Mouse (Mus musculus) limb, embryonic 12.5 days (tissue): ENCODE measurements at regions not wholly inside any gene's neighbourhood (a gene's known extent, or its start where the extent isn't known, plus 50 kb on each side); places are given as distances from the start of the nearest gene placed in this dataset.
A peak's percentile ranks its signal among the peaks of the same experiment; 100 is the strongest.

ENCODE experiments used
- ATAC-seq: fragments of 200-750 bp; cut with Nextera tagmentation; 2 replicates; pipeline ENCODE4 v1.8.0; 2017; ENCODE audit warnings: low read depth, moderate TSS enrichment; ENCODE audit not compliant: insufficient number of reproducible peaks, insufficient read depth, low FRiP score, low TSS enrichment
- H3K27ac ChIP-seq: fragments of 300-500 bp; sonication (generic); 2 replicates; pipeline ENCODE4 v1.5.1; 2016; ENCODE audit warnings: mild to moderate bottlenecking, moderate library complexity
- H3K27me3 ChIP-seq: fragments of 300-500 bp; sonication (generic); 2 replicates; pipeline ENCODE4 v1.6.1; 2016; ENCODE audit warnings: mild to moderate bottlenecking, moderate library complexity
- H3K36me3 ChIP-seq: fragments of 300-500 bp; sonication (generic); 2 replicates; pipeline ENCODE4 v1.6.1; 2016; ENCODE audit warnings: mild to moderate bottlenecking, moderate library complexity
- H3K4me1 ChIP-seq: fragments of 300-500 bp; sonication (generic); replicated peaks from 2 replicates; pipeline ENCODE4 v1.6.1; 2016
- H3K4me2 ChIP-seq: fragments of 300-500 bp; sonication (generic); 2 replicates; pipeline ENCODE4 v1.6.1; 2016; ENCODE audit warnings: mild to moderate bottlenecking, moderate library complexity
- H3K4me3 ChIP-seq: fragments of 300-500 bp; sonication (generic); replicated peaks from 2 replicates; pipeline ENCODE4 v1.5.1; 2016; ENCODE audit warnings: mild to moderate bottlenecking
- H3K9ac ChIP-seq: fragments of 300-500 bp; sonication (generic); replicated peaks from 2 replicates; pipeline ENCODE4 v1.6.1; 2016; ENCODE audit warnings: mild to moderate bottlenecking, moderate library complexity
- H3K9me3 ChIP-seq: fragments of 300-500 bp; sonication (generic); 2 replicates; pipeline ENCODE4 v1.6.1; 2016; ENCODE audit warnings: mild to moderate bottlenecking, moderate library complexity
- WGBS: fragments of 180-500 bp; shearing (Covaris S2); methylation state at CpG from one replicate; pipeline ENCODE4 v1.1.7; 2016; 5-methylcytosine and 5-hydroxymethylcytosine counted together

- Histone ChIP-seq H3K27me3 (no peaks in the 10 kb centered on the region), H3K4me1 (0 out of 2 replicates have a peak, but pooled peaks cover 8% of the 10 kb centered on the region), H3K4me3 (no peak overlapping the region), H3K36me3 (no peaks in the 10 kb centered on the region), H3K27ac (no peak overlapping the region), H3K4me2 (no peak overlapping the region), H3K9me3 (no peaks in the 10 kb centered on the region), H3K9ac (no peak overlapping the region)
- WGBS = 90% methylated on average over 11 of the region's 11 CpGs
- no peak for ATAC-seq
Observed at GRCm38 (mm10) chr10:99561166-99561818, 198.2 kb downstream of the Csl start.

- no peak overlapping the region for H3K27ac ChIP-seq
- H3K4me2 ChIP-seq = no peak overlapping the region
- no peaks in the 10 kb centered on the region for H3K36me3 ChIP-seq
- no peaks in the 10 kb centered on the region; the same call in 1 of the 2 replicates for H3K4me1 ChIP-seq
- no peak for ATAC-seq
- H3K9ac ChIP-seq = no peak overlapping the region
- no peaks in the 10 kb centered on the region for H3K27me3 ChIP-seq
- H3K4me3 ChIP-seq = no peak overlapping the region
- WGBS = 89% methylated on average over 4 of the region's 4 CpGs
- no peaks in the 10 kb centered on the region for H3K9me3 ChIP-seq
Observed at GRCm38 (mm10) chr10:99564605-99565004, 194.9 kb downstream of the Csl start.

GRCm38 (mm10) chr10:99568424-99568823 lies 191.0 kb downstream of the Csl start:
- no peak for ATAC-seq
- WGBS = 90% methylated on average over 5 of the region's 5 CpGs
- no peaks in the 10 kb centered on the region for H3K27me3 ChIP-seq

GRCm38 (mm10) chr10:99570190-99570589 lies 189.3 kb downstream of the Csl start:
- WGBS = 1% methylated on average over 2 of the region's 2 CpGs
- H3K27ac ChIP-seq = no peak overlapping the region
- no peak for ATAC-seq

More at GRCm38 (mm10) chr10:99568424-99568823, 191.0 kb downstream of the Csl start:
- Histone ChIP-seq H3K4me3 (no peak overlapping the region), H3K27ac (no peak overlapping the region), H3K36me3 (no peaks in the 10 kb centered on the region), H3K9ac (no peak overlapping the region), H3K4me1 (peaks cover 15% of the 10 kb centered on the region), H3K4me2 (no peak overlapping the region), H3K9me3 (no peaks in the 10 kb centered on the region)

GRCm38 (mm10) chr10:99573997-99574396 lies 185.5 kb downstream of the Csl start:
- 65% methylated on average over 14 of the region's 14 CpGs for WGBS
- no peaks in the 10 kb centered on the region for H3K36me3 ChIP-seq

More at GRCm38 (mm10) chr10:99570190-99570589, 189.3 kb downstream of the Csl start:
- H3K4me2 ChIP-seq = no peak overlapping the region
- H3K9ac ChIP-seq = no peak overlapping the region
- H3K9me3 ChIP-seq = no peaks in the 10 kb centered on the region
- H3K36me3 ChIP-seq = no peaks in the 10 kb centered on the region
- H3K4me1 ChIP-seq = peaks cover 15% of the 10 kb centered on the region
- H3K4me3 ChIP-seq = no peak overlapping the region
- H3K27me3 ChIP-seq = no peaks in the 10 kb centered on the region

GRCm38 (mm10) chr10:99575294-99575693 lies 184.2 kb downstream of the Csl start:
- H3K27me3 ChIP-seq = no peaks in the 10 kb centered on the region
- no peak overlapping the region for H3K4me2 ChIP-seq
- ATAC-seq = no peak
- no peak overlapping the region for H3K27ac ChIP-seq
- H3K36me3 ChIP-seq = no peaks in the 10 kb centered on the region
- H3K9me3 ChIP-seq = no peaks in the 10 kb centered on the region
- 81% methylated on average over 7 of the region's 7 CpGs for WGBS
- no peak overlapping the region for H3K4me3 ChIP-seq
- H3K4me1 ChIP-seq = peaks cover 14% of the 10 kb centered on the region
- H3K9ac ChIP-seq = no peak overlapping the region

More at GRCm38 (mm10) chr10:99573997-99574396, 185.5 kb downstream of the Csl start:
- peaks cover 18% of the 10 kb centered on the region for H3K4me1 ChIP-seq
- H3K27ac ChIP-seq = no peak overlapping the region
- no peak overlapping the region for H3K4me2 ChIP-seq
- H3K9ac ChIP-seq = no peak overlapping the region
- no peak overlapping the region for H3K4me3 ChIP-seq
- ATAC-seq = no peak
- H3K27me3 ChIP-seq = no peaks in the 10 kb centered on the region
- H3K9me3 ChIP-seq = no peaks in the 10 kb centered on the region

- Histone ChIP-seq H3K36me3 (no peaks in the 10 kb centered on the region), H3K4me1 (peaks cover 7% of the 10 kb centered on the region; the same call in 1 of the 2 replicates), H3K4me3 (no peak overlapping the region), H3K9me3 (no peaks in the 10 kb centered on the region), H3K27me3 (no peaks in the 10 kb centered on the region), H3K4me2 (no peak overlapping the region), H3K9ac (no peak overlapping the region), H3K27ac (no peak overlapping the region)
- 81% methylated on average over 5 of the region's 5 CpGs for WGBS
- no peak for ATAC-seq
Observed at GRCm38 (mm10) chr10:99576301-99576700, 183.2 kb downstream of the Csl start.

- 0 out of 2 replicates have a peak, but pooled peaks have one; percentile 37 for ATAC-seq
- no peak overlapping the region for H3K9ac ChIP-seq
- H3K9me3 ChIP-seq = no peaks in the 10 kb centered on the region
- H3K27me3 ChIP-seq = no peaks in the 10 kb centered on the region
- H3K4me2 ChIP-seq = no peak overlapping the region
- H3K27ac ChIP-seq = no peak overlapping the region
- peaks cover 7% of the 10 kb centered on the region; the same call in 1 of the 2 replicates for H3K4me1 ChIP-seq
- no peak overlapping the region for H3K4me3 ChIP-seq
- no peaks in the 10 kb centered on the region for H3K36me3 ChIP-seq
- WGBS = 10% methylated on average over 12 of the region's 12 CpGs
Observed at GRCm38 (mm10) chr10:99577041-99577681, 182.3 kb downstream of the Csl start.

GRCm38 (mm10) chr10:99578366-99578765 lies 181.1 kb downstream of the Csl start:
- WGBS = 49% methylated on average over 4 of the region's 4 CpGs
- peaks cover 7% of the 10 kb centered on the region; the same call in 1 of the 2 replicates for H3K4me1 ChIP-seq
- no peak overlapping the region for H3K9ac ChIP-seq

GRCm38 (mm10) chr10:99580191-99580590 lies 179.3 kb downstream of the Csl start:
- Histone ChIP-seq H3K9ac (no peak overlapping the region), H3K36me3 (no peaks in the 10 kb centered on the region), H3K27me3 (no peaks in the 10 kb centered on the region), H3K27ac (no peak overlapping the region), H3K4me2 (no peak overlapping the region), H3K9me3 (no peaks in the 10 kb centered on the region), H3K4me3 (no peak overlapping the region), H3K4me1 (peaks cover 7% of the 10 kb centered on the region; the same call in 1 of the 2 replicates)
- ATAC-seq = no peak
- 9% methylated on average over 8 of the region's 8 CpGs for WGBS

More at GRCm38 (mm10) chr10:99578366-99578765, 181.1 kb downstream of the Csl start:
- H3K36me3 ChIP-seq = no peaks in the 10 kb centered on the region
- H3K27me3 ChIP-seq = no peaks in the 10 kb centered on the region
- no peak for ATAC-seq
- no peak overlapping the region for H3K4me2 ChIP-seq
- no peak overlapping the region for H3K4me3 ChIP-seq
- no peak overlapping the region for H3K27ac ChIP-seq
- no peaks in the 10 kb centered on the region for H3K9me3 ChIP-seq

- Histone ChIP-seq H3K27ac (no peak overlapping the region), H3K4me2 (no peak overlapping the region), H3K36me3 (no peaks in the 10 kb centered on the region), H3K4me3 (no peak overlapping the region), H3K9me3 (no peaks in the 10 kb centered on the region), H3K4me1 (peaks cover 7% of the 10 kb centered on the region; the same call in 1 of the 2 replicates), H3K9ac (no peak overlapping the region), H3K27me3 (no peaks in the 10 kb centered on the region)
- WGBS = 69% methylated on average over 8 of the region's 8 CpGs
- ATAC-seq = no peak
Observed at GRCm38 (mm10) chr10:99581074-99581473, 178.4 kb downstream of the Csl start.
